ENCODE assay signal across 18 mouse cellular contexts in genomic region chr13:117204685-117205084, GRCm38 (mm10). TPM values are rescaled to one million over a fixed set of nuclear protein-coding genes. Genes with fewer than 3 reads are reported as not detected.
DNase-seq lines count a peak whose midpoint lies in the region.
"Had no signal": no experiment of that assay in that cellular context is flagged by ENCODE, and none has a peak within 500 bp of the region (broad histone marks: within the 10 kb centered on the region; RNA-seq: fewer than 3 reads in every experiment).

No protein-coding gene starts in this region.

- H3K27me3 ChIP-seq in heart, embryonic 10.5 days (ENCODE audit: insufficient read depth, poor library complexity, severe bottlenecking), result no peaks in the 10 kb centered on the region
- H3K27me3 ChIP-seq: embryonic facial prominence, embryonic 12.5 days; forebrain, embryonic 13.5 days; forebrain, embryonic 15.5 days had no signal

- no peaks in the 10 kb centered on the region for H3K36me3 ChIP-seq in heart, embryonic 10.5 days
- H3K36me3 ChIP-seq: embryonic facial prominence, embryonic 10.5 days; embryonic facial prominence, embryonic 12.5 days; forebrain, embryonic 15.5 days had no signal

- H3K4me3 ChIP-seq in heart, embryonic 10.5 days, result no peak overlapping the region
- H3K4me3 ChIP-seq: embryonic facial prominence, embryonic 10.5 days; embryonic facial prominence, embryonic 12.5 days; forebrain, embryonic 13.5 days; forebrain, embryonic 15.5 days had no signal

- no peaks in the 10 kb centered on the region for H3K9me3 ChIP-seq in heart, embryonic 10.5 days
- H3K9me3 ChIP-seq: embryonic facial prominence, embryonic 10.5 days; embryonic facial prominence, embryonic 12.5 days; forebrain, embryonic 13.5 days; forebrain, embryonic 15.5 days had no signal

- 91% methylated on average over 7 of the region's 7 CpGs for WGBS in heart, embryonic 10.5 days

- peak; percentile 13 for DNase-seq in heart, adult 11 months
- no peak for DNase-seq in heart, embryonic 10.5 days (ENCODE audit: low spot score)
- peak; percentile 54 for DNase-seq in brain, adult 2 months (ENCODE audit: low read depth, low spot score)
- DNase-seq in induced T-regulatory cell, adult 2 months (ENCODE audit: low read depth), result peak; percentile 6
- DNase-seq in urinary bladder, postnatal 25 days (ENCODE audit: low spot score), result no peak
- DNase-seq: adrenal gland, adult 2 months; adrenal gland, postnatal 10 days; adrenal gland, postnatal 25 days; cerebellum, adult 11-12 months; cerebellum, adult 2 months; cerebellum, adult 9-10 months; cerebellum, postnatal 10 days; cerebellum, postnatal 25 days; forebrain, postnatal 0 days had no signal

- H3K27ac ChIP-seq in heart, embryonic 10.5 days, result no peak overlapping the region
- H3K27ac ChIP-seq: embryonic facial prominence, embryonic 10.5 days; embryonic facial prominence, embryonic 12.5 days; forebrain, embryonic 13.5 days; forebrain, embryonic 15.5 days had no signal

- H3K4me1 ChIP-seq in heart, embryonic 10.5 days, result peaks cover 6% of the 10 kb centered on the region
- H3K4me1 ChIP-seq: forebrain, embryonic 13.5 days; forebrain, embryonic 15.5 days had no signal

RNA-seq across cellular contexts. Expression of gene Emb, which starts 3.7 kb away (rescaled TPM):
- polyA plus RNA-seq in heart, embryonic 10.5 days (2016; fragmentation: Nextera tagmentation; extraction: Ambion mirVana), result 26.6 and 44.9 TPM in 2 replicates

RNA-seq across cellular contexts. Expression of gene Gm17509, which starts 16.2 kb away (rescaled TPM):
- polyA plus RNA-seq in heart, embryonic 10.5 days (2016; fragmentation: Nextera tagmentation; extraction: Ambion mirVana), result 0.27 and 0.36 TPM in 2 replicates

Comparison
In these comparisons a context has a peak if more than half of its experiments do, and no peak if none do; other contexts are left out.
1. DNase-seq: peak in heart, adult 11 months (single experiment), brain, adult 2 months (single experiment) and induced T-regulatory cell, adult 2 months (single experiment); none in heart, embryonic 10.5 days (single experiment) and urinary bladder, postnatal 25 days (single experiment).